Mouse (Mus musculus) CH12.LX (cell line): ENCODE results near the gene Sv2c. TPM values are rescaled to one million over a fixed set of nuclear protein-coding genes. Genes with fewer than 3 reads are reported as not detected.

Source experiments
- DNase-seq: peaks from one replicate; pipeline ENCODE4 v3.0.0-alpha.2; 2013; ENCODE audit errors: extremely low read depth
- H3K27ac ChIP-seq: 2 replicates; pipeline ENCODE4 v1.5.1; 2012; ENCODE audit warnings: low read depth, mild to moderate bottlenecking, control low read depth, moderate library complexity; ENCODE audit not compliant: insufficient read depth
- H3K27me3 ChIP-seq: replicated peaks from 2 replicates; pipeline ENCODE3; 2012; ENCODE audit warnings: inconsistent platforms
- H3K36me3 ChIP-seq, 2 experiments: replicated peaks in 1 of 2; 2 replicates each; pipeline versions ENCODE3 to v1.6.1; 2012; ENCODE audit warnings: inconsistent platforms in 1 of 2, low read length in 1 of 2, mild to moderate bottlenecking in 1 of 2, mixed read lengths in 1 of 2, moderate library complexity in 1 of 2; ENCODE audit not compliant: control insufficient read depth in 1 of 2, insufficient read depth in 1 of 2
- H3K4me1 ChIP-seq, 2 experiments: 2 replicates each; pipeline ENCODE4 v1.6.1; 2012; ENCODE audit warnings: inconsistent platforms in 1 of 2, moderate library complexity in 1 of 2; ENCODE audit not compliant: insufficient read depth in 2 of 2, control insufficient read depth in 1 of 2
- H3K4me2 ChIP-seq: 2 replicates; pipeline ENCODE4 v1.6.1; 2012; ENCODE audit warnings: low read depth, mild to moderate bottlenecking, control low read depth; ENCODE audit not compliant: poor library complexity, insufficient read depth, severe bottlenecking
- H3K4me3 ChIP-seq, 3 experiments: fragments of 150-350 bp in 1 of 3; sonication (generic) in 1 of 3; replicated peaks in 1 of 3; 2 replicates each; pipeline versions ENCODE3 to v1.5.1; 2011 to 2012; ENCODE audit warnings: low read depth in 2 of 3, low read length in 2 of 3, mild to moderate bottlenecking in 2 of 3, moderate library complexity in 2 of 3, control low read depth in 1 of 3, improper control_type of control experiment in 1 of 3, inconsistent platforms in 1 of 3, mixed read lengths in 1 of 3; ENCODE audit not compliant: poor library complexity in 1 of 3
- H3K79me2 ChIP-seq: replicated peaks from 2 replicates; pipeline ENCODE4 v1.6.1; 2012; ENCODE audit warnings: mild to moderate bottlenecking, moderate library complexity; ENCODE audit not compliant: control insufficient read depth, poor library complexity, insufficient read depth, severe bottlenecking; ENCODE audit errors: extremely low read depth
- H3K9ac ChIP-seq: 2 replicates; pipeline ENCODE4 v1.6.1; 2012; ENCODE audit warnings: low read depth, mild to moderate bottlenecking, control low read depth, moderate library complexity; ENCODE audit not compliant: insufficient read depth
- H3K9me3 ChIP-seq: replicated peaks from 2 replicates; pipeline ENCODE3; 2012; ENCODE audit warnings: low read length, inconsistent platforms, mixed read lengths
- BHLHE40 ChIP-seq: IDR thresholded peaks from 2 replicates; pipeline ENCODE4 v1.6.1; 2011; ENCODE audit warnings: mild to moderate bottlenecking, low read depth, low read length, improper control_type of control experiment
- CHD1 ChIP-seq: IDR thresholded peaks from 2 replicates; pipeline ENCODE4 v1.6.1; 2012; ENCODE audit warnings: low read depth, low read length, improper control_type of control experiment, inconsistent platforms
- CTCF ChIP-seq, 2 experiments: IDR thresholded peaks in 1 of 2; conservative IDR thresholded peaks in 1 of 2; 2 replicates each; pipeline ENCODE4 v1.5.1; 2011 to 2012; ENCODE audit warnings: low read depth in 2 of 2, low read length in 2 of 2, improper control_type of control experiment in 1 of 2, inconsistent platforms in 1 of 2, mild to moderate bottlenecking in 1 of 2, moderate library complexity in 1 of 2
- E2F4 ChIP-seq: IDR thresholded peaks from 2 replicates; pipeline ENCODE4 v1.6.1; 2011; ENCODE audit warnings: low read depth, low read length, improper control_type of control experiment; ENCODE audit not compliant: insufficient replicate concordance
- ELF1 ChIP-seq: IDR thresholded peaks from 2 replicates; pipeline ENCODE4 v1.6.1; 2014; ENCODE audit warnings: low read depth, mild to moderate bottlenecking, inconsistent platforms, low read length, improper control_type of control experiment
- EP300 ChIP-seq: IDR thresholded peaks from 2 replicates; pipeline ENCODE4 v1.6.1; 2011; ENCODE audit warnings: low read length, improper control_type of control experiment
- IRF4 ChIP-seq: IDR thresholded peaks from 2 replicates; pipeline ENCODE4 v1.6.1; 2014; ENCODE audit warnings: low read depth, mild to moderate bottlenecking, inconsistent platforms, low read length, improper control_type of control experiment
- JUND ChIP-seq: conservative IDR thresholded peaks from 2 replicates; pipeline ENCODE4 v1.6.1; 2011; ENCODE audit warnings: low read depth, low read length, improper control_type of control experiment
- KAT2A ChIP-seq: IDR thresholded peaks from 2 replicates; pipeline ENCODE4 v1.6.1; 2012; ENCODE audit warnings: low read length, improper control_type of control experiment, inconsistent platforms; ENCODE audit not compliant: insufficient replicate concordance
- MAX ChIP-seq: IDR thresholded peaks from 2 replicates; pipeline ENCODE4 v1.6.1; 2011; ENCODE audit warnings: low read length, improper control_type of control experiment
- MAZ ChIP-seq: IDR thresholded peaks from 2 replicates; pipeline ENCODE4 v1.6.1; 2012; ENCODE audit warnings: low read depth, mild to moderate bottlenecking, inconsistent platforms, low read length, improper control_type of control experiment, moderate library complexity
- MXI1 ChIP-seq: IDR thresholded peaks from 2 replicates; pipeline ENCODE4 v1.6.1; 2011; ENCODE audit warnings: mild to moderate bottlenecking, low read depth, low read length, improper control_type of control experiment
- NRF1 ChIP-seq: IDR thresholded peaks from 2 replicates; pipeline ENCODE4 v1.6.1; 2014; ENCODE audit warnings: low read depth, mild to moderate bottlenecking, inconsistent platforms, low read length, improper control_type of control experiment, moderate library complexity
- POLR2A ChIP-seq: IDR thresholded peaks from 2 replicates; pipeline ENCODE4 v1.6.1; 2011; ENCODE audit warnings: low read depth, mild to moderate bottlenecking, improper control_type of control experiment, low read length
- POLR2AphosphoS2 ChIP-seq: IDR thresholded peaks from 2 replicates; pipeline ENCODE4 v1.6.1; 2011; ENCODE audit warnings: low read depth, low read length, improper control_type of control experiment
- RAD21 ChIP-seq: IDR thresholded peaks from 2 replicates; pipeline ENCODE4 v1.6.1; 2011; ENCODE audit warnings: low read depth, mild to moderate bottlenecking, low read length, improper control_type of control experiment, moderate library complexity
- SIN3A ChIP-seq: IDR thresholded peaks from 2 replicates; pipeline ENCODE4 v1.6.1; 2012; ENCODE audit warnings: low read length, improper control_type of control experiment, inconsistent platforms
- SMC3 ChIP-seq: IDR thresholded peaks from 2 replicates; pipeline ENCODE4 v1.6.1; 2011; ENCODE audit warnings: low read depth, low read length, improper control_type of control experiment
- UBTF ChIP-seq: IDR thresholded peaks from 2 replicates; pipeline ENCODE4 v1.6.1; 2012; ENCODE audit warnings: low read depth, mild to moderate bottlenecking, inconsistent platforms, low read length, improper control_type of control experiment, moderate library complexity
- ZC3H11A ChIP-seq: IDR thresholded peaks from 2 replicates; pipeline ENCODE4 v1.6.1; 2012; ENCODE audit warnings: low read depth, mild to moderate bottlenecking, inconsistent platforms, low read length, improper control_type of control experiment
- ZKSCAN1 ChIP-seq: IDR thresholded peaks from 2 replicates; pipeline ENCODE4 v1.6.1; 2012; ENCODE audit warnings: low read depth, inconsistent platforms, low read length, improper control_type of control experiment, borderline replicate concordance
- ZNF384 ChIP-seq: IDR thresholded peaks from 2 replicates; pipeline ENCODE4 v1.6.1; 2012; ENCODE audit warnings: low read depth, low read length, improper control_type of control experiment, inconsistent platforms
- dilution Hi-C: fragments of 300-500 bp; cut with MboI; formaldehyde crosslinking; loops from 2 replicates; pipeline ENCODE4 v1.14.3; 2020; ENCODE audit warnings: low sequenced_read_pairs; ENCODE audit not compliant: extremely low pct_unique_long_range_greater_than_20kb, extremely low pct_ligation_motif_present
- in situ Hi-C: fragments of 300-500 bp; cut with MboI; formaldehyde crosslinking; loops from 3 replicates; pipeline ENCODE4 v1.14.3; 2019; ENCODE audit warnings: low sequenced_read_pairs, low pct_ligation_motif_present, low pct_unique_long_range_greater_than_20kb, mixed read lengths
- polyA plus RNA-seq: library from polyadenylated mRNA; unstranded; fragments of >175 nt; gene quantifications from 2 replicates; pipeline ENCODE4 v1.2.1, GENCODE M21; 2012; ENCODE audit warnings: low read depth; ENCODE audit not compliant: insufficient read length
- total RNA-seq, 2 experiments: library from RNA; depleted of rRNA; stranded (reverse); fragments of 300-350 nt in 1 of 2; fragments of >200 nt in 1 of 2; gene quantifications; 2 replicates each; pipeline ENCODE4 v1.2.3; 2012 to 2014

Gene Sv2c
- total and polyA plus RNA-seq, 3 experiments, result 0.04 to 0.13 TPM; not detected in 1

GRCm38 (mm10) chr13:95986375-95986774 lies 146.0 kb downstream of the Sv2c start (continued):
- TF ChIP-seq SMC3 (0 out of 2 replicates have a peak, but pooled peaks have one; percentile 10), CHD1 (no peak), SIN3A (no peak), CTCF (conservative IDR thresholded peaks at IDR 0.05 in 1 of 2, IDR thresholded peaks at IDR 0.05 in 1 of 2; ENCODE audit: low read depth in 2 of 2, low read length in 2 of 2) (peak; percentile 20 to 54; a peak in 2 of 4 replicates), POLR2A (no peak), RAD21 (peak; percentile 58)

GRCm38 (mm10) chr13:95975225-95975624 lies 157.2 kb downstream of the Sv2c start:
- dilution Hi-C loops (no loop called here), in situ Hi-C loops (no loop called here)
- Histone ChIP-seq H3K4me2 (no peak overlapping the region), H3K27ac (no peak overlapping the region), H3K4me3 (no peak overlapping the region), H3K36me3 (no peaks in the 10 kb centered on the region), H3K27me3 (no peaks in the 10 kb centered on the region), H3K79me2 (no peaks in the 10 kb centered on the region), H3K4me1 (peaks cover 8 to 20% of the 10 kb centered on the region in 2 experiments), H3K9me3 (no peaks in the 10 kb centered on the region), H3K9ac (no peak overlapping the region)
- DNase-seq, result peak; percentile 49
- TF ChIP-seq EP300 (peak; percentile 22; the same call in 1 of the 2 replicates), CHD1 (peak; percentile 95), ZNF384 (no peak), IRF4 (peak; percentile 51; the same call in 1 of the 2 replicates), BHLHE40 (0 out of 2 replicates have a peak, but pooled peaks have one; percentile 29)

GRCm38 (mm10) chr13:95974106-95974505 lies 158.3 kb downstream of the Sv2c start:
- H3K27ac ChIP-seq, result no peak overlapping the region
- no peaks in the 10 kb centered on the region for H3K36me3 ChIP-seq
- no peaks in the 10 kb centered on the region for H3K79me2 ChIP-seq
- no peak overlapping the region for H3K4me2 ChIP-seq
- no peaks in the 10 kb centered on the region for H3K9me3 ChIP-seq
- no peaks in the 10 kb centered on the region for H3K27me3 ChIP-seq
- in situ Hi-C loops, result no loop called here
- TF ChIP-seq ZNF384 (no peak), CHD1 (no peak)
- TF ChIP-seq, all 38 proteins: peak for 0
- peaks cover 8 to 20% of the 10 kb centered on the region in 2 experiments for H3K4me1 ChIP-seq
- H3K9ac ChIP-seq, result no peak overlapping the region
- no peak for DNase-seq
- dilution Hi-C loops, result no loop called here
- H3K4me3 ChIP-seq, result no peak overlapping the region

GRCm38 (mm10) chr13:95973368-95973958 lies 158.9 kb downstream of the Sv2c start:
- no peak overlapping the region for H3K9ac ChIP-seq
- no peak overlapping the region for H3K4me3 ChIP-seq
- H3K79me2 ChIP-seq, result no peaks in the 10 kb centered on the region
- H3K36me3 ChIP-seq, result no peaks in the 10 kb centered on the region
- H3K27me3 ChIP-seq, result no peaks in the 10 kb centered on the region
- H3K4me1 ChIP-seq, result peaks cover 8 to 25% of the 10 kb centered on the region in 2 experiments
- in situ Hi-C loops (no loop called here), dilution Hi-C loops (no loop called here)
- peak; percentile 61 for DNase-seq
- H3K9me3 ChIP-seq, result no peaks in the 10 kb centered on the region
- H3K27ac ChIP-seq, result no peak overlapping the region
- no peak overlapping the region for H3K4me2 ChIP-seq
- TF ChIP-seq ZKSCAN1 (no peak), BHLHE40 (no peak), MAZ (no peak), SMC3 (peak; percentile 82), MXI1 (no peak), E2F4 (no peak), NRF1 (no peak), POLR2AphosphoS2 (no peak), EP300 (no peak), ZC3H11A (peak; percentile 24; the same call in 1 of the 2 replicates), JUND (no peak), CTCF (conservative IDR thresholded peaks at IDR 0.05 in 1 of 2, IDR thresholded peaks at IDR 0.05 in 1 of 2; ENCODE audit: low read depth in 2 of 2, low read length in 2 of 2) (peak; percentile 78 to 91), RAD21 (peak; percentile 88), IRF4 (no peak), KAT2A (no peak), MAX (no peak), ELF1 (no peak), UBTF (no peak)
